13 mouse cellular contexts compared by ENCODE assay signal in genomic region chr19:45854521-45854920, GRCm38 (mm10). TPM values are rescaled to one million over a fixed set of nuclear protein-coding genes. Genes with fewer than 3 reads are reported as not detected.
DNase-seq lines count a peak whose midpoint lies in the region; ATAC-seq lines count a peak whose summit lies in the region.
"Had no signal": no experiment of that assay in that cellular context is flagged by ENCODE, and none has a peak within 500 bp of the region (broad histone marks: within the 10 kb centered on the region; RNA-seq: fewer than 3 reads in every experiment).

No protein-coding gene starts in this region.

- H3K27ac ChIP-seq in forebrain, embryonic 16.5 days (ENCODE audit: low read length): no peak overlapping the region
- H3K27ac ChIP-seq in forebrain, embryonic 13.5 days: no peak overlapping the region
- peak overlapping the region; percentile 86 to 91 for H3K27ac ChIP-seq in heart, embryonic 14.5 days (replicated peaks in 1 of 2; ENCODE audit: control insufficient read depth in 1 of 2, insufficient read depth in 1 of 2, low read depth in 2 of 2, low read length in 2 of 2)
- peak overlapping the region; percentile 62 for H3K27ac ChIP-seq in neural tube, embryonic 15.5 days (replicated peaks)
- H3K27ac ChIP-seq: embryonic facial prominence, embryonic 10.5 days; limb, embryonic 15.5 days; midbrain, embryonic 13.5 days had no signal

- H3K27me3 ChIP-seq in forebrain, embryonic 16.5 days (replicated peaks; ENCODE audit: control insufficient read depth, insufficient read depth, low read length): no peaks in the 10 kb centered on the region
- no peaks in the 10 kb centered on the region for H3K27me3 ChIP-seq in forebrain, embryonic 13.5 days
- no peaks in the 10 kb centered on the region for H3K27me3 ChIP-seq in heart, embryonic 14.5 days (ENCODE audit: control insufficient read depth, insufficient read depth, low read length)
- no peaks in the 10 kb centered on the region for H3K27me3 ChIP-seq in neural tube, embryonic 15.5 days (replicated peaks)
- H3K27me3 ChIP-seq: limb, embryonic 15.5 days; midbrain, embryonic 13.5 days had no signal

- whole genome bisulfite sequencing in forebrain, embryonic 16.5 days: 62% methylated on average over 7 of the region's 7 CpGs
- WGBS in forebrain, embryonic 13.5 days: 67% methylated on average over 7 of the region's 7 CpGs
- 42% methylated on average over 7 of the region's 7 CpGs for WGBS in heart, embryonic 14.5 days
- WGBS in neural tube, embryonic 15.5 days: 50% methylated on average over 7 of the region's 7 CpGs

- ATAC-seq in forebrain, embryonic 16.5 days: peak; percentile 33; the same call in 1 of the 2 replicates
- ATAC-seq in forebrain, embryonic 13.5 days: no peak
- peak; percentile 86 for ATAC-seq in heart, embryonic 14.5 days (ENCODE audit: insufficient number of reproducible peaks, insufficient read depth, low FRiP score, low read depth)
- ATAC-seq in neural tube, embryonic 15.5 days (ENCODE audit: low FRiP score): peak; percentile 59; the same call in 1 of the 2 replicates
- ATAC-seq: midbrain, embryonic 13.5 days had no signal

- H3K4me2 ChIP-seq in forebrain, embryonic 16.5 days (ENCODE audit: low read length): no peak overlapping the region
- no peak overlapping the region for H3K4me2 ChIP-seq in forebrain, embryonic 13.5 days
- peak overlapping the region; percentile 60 for H3K4me2 ChIP-seq in heart, embryonic 14.5 days (ENCODE audit: low read length)
- 0 out of 2 replicates have a peak overlapping the region, but pooled peaks have one; percentile 1 for H3K4me2 ChIP-seq in neural tube, embryonic 15.5 days
- H3K4me2 ChIP-seq: limb, embryonic 15.5 days; midbrain, embryonic 13.5 days had no signal

- no peak overlapping the region for H3K9ac ChIP-seq in forebrain, embryonic 16.5 days (replicated peaks; ENCODE audit: low read depth, low read length)
- H3K9ac ChIP-seq in forebrain, embryonic 13.5 days: no peak overlapping the region
- peak overlapping the region; percentile 56 for H3K9ac ChIP-seq in heart, embryonic 14.5 days (ENCODE audit: low read length)
- no peak overlapping the region for H3K9ac ChIP-seq in neural tube, embryonic 15.5 days (replicated peaks)
- H3K9ac ChIP-seq: limb, embryonic 15.5 days; midbrain, embryonic 13.5 days had no signal

- no peak overlapping the region for H3K4me3 ChIP-seq in forebrain, embryonic 16.5 days (replicated peaks; ENCODE audit: low read length)
- no peak overlapping the region for H3K4me3 ChIP-seq in forebrain, embryonic 13.5 days
- H3K4me3 ChIP-seq in heart, embryonic 14.5 days (ENCODE audit: control insufficient read depth in 1 of 2, insufficient read depth in 1 of 2, low read depth in 1 of 2, low read length in 2 of 2): peak overlapping the region; percentile 11 to 21; a peak in 1 of 4 replicates
- no peak overlapping the region for H3K4me3 ChIP-seq in neural tube, embryonic 15.5 days (replicated peaks)
- H3K4me3 ChIP-seq: embryonic facial prominence, embryonic 10.5 days; limb, embryonic 15.5 days; midbrain, embryonic 13.5 days had no signal

- DNase-seq in brain, adult 2 months (ENCODE audit: low read depth, low spot score): peak; percentile 43
- DNase-seq in c-Kit-positive CD71-positive TER-119-positive erythroid progenitor cells, embryonic 14.5 days (ENCODE audit: low spot score): no peak
- DNase-seq in spleen, adult 18-20 months: no peak
- DNase-seq in left cerebral cortex, postnatal 4 days: no peak
- DNase-seq: kidney, adult 8-10 months; layer of hippocampus, postnatal 36 days had no signal

- peaks cover 4% of the 10 kb centered on the region; the same call in 1 of the 2 replicates for H3K4me1 ChIP-seq in forebrain, embryonic 16.5 days (replicated peaks; ENCODE audit: control insufficient read depth, insufficient read depth, low read length)
- H3K4me1 ChIP-seq in forebrain, embryonic 13.5 days: peaks cover 16% of the 10 kb centered on the region
- peaks cover 11 to 18% of the 10 kb centered on the region in 2 experiments for H3K4me1 ChIP-seq in heart, embryonic 14.5 days (ENCODE audit: control insufficient read depth in 2 of 2, insufficient read depth in 2 of 2, low read length in 2 of 2)
- peaks cover 20% of the 10 kb centered on the region for H3K4me1 ChIP-seq in neural tube, embryonic 15.5 days
- H3K4me1 ChIP-seq: embryonic facial prominence, embryonic 10.5 days had no signal

- H3K36me3 ChIP-seq in forebrain, embryonic 16.5 days (ENCODE audit: control insufficient read depth, insufficient read depth): no peaks in the 10 kb centered on the region
- H3K36me3 ChIP-seq in forebrain, embryonic 13.5 days (ENCODE audit: poor library complexity, severe bottlenecking): no peaks in the 10 kb centered on the region
- no peaks in the 10 kb centered on the region for H3K36me3 ChIP-seq in heart, embryonic 14.5 days (ENCODE audit: control insufficient read depth, insufficient read depth, low read length)
- H3K36me3 ChIP-seq in neural tube, embryonic 15.5 days: no peaks in the 10 kb centered on the region
- H3K36me3 ChIP-seq: embryonic facial prominence, embryonic 10.5 days; limb, embryonic 15.5 days; midbrain, embryonic 13.5 days had no signal

- intact Hi-C loops in left cerebral cortex, postnatal 4 days (cut with DNase I): no loop called here

- no peaks in the 10 kb centered on the region for H3K9me3 ChIP-seq in forebrain, embryonic 16.5 days (ENCODE audit: control insufficient read depth, low read length)
- H3K9me3 ChIP-seq in forebrain, embryonic 13.5 days (replicated peaks): no peaks in the 10 kb centered on the region
- no peaks in the 10 kb centered on the region for H3K9me3 ChIP-seq in heart, embryonic 14.5 days (ENCODE audit: control insufficient read depth, low read length)
- no peaks in the 10 kb centered on the region for H3K9me3 ChIP-seq in neural tube, embryonic 15.5 days (replicated peaks)
- H3K9me3 ChIP-seq: embryonic facial prominence, embryonic 10.5 days; limb, embryonic 15.5 days; midbrain, embryonic 13.5 days had no signal

RNA-seq across cellular contexts. Expression of gene Kcnip2, which starts 38.7 kb away (rescaled TPM):
- polyA plus RNA-seq in forebrain, embryonic 16.5 days (2015; fragmentation: Nextera tagmentation; extraction: Ambion mirVana): 12.3 and 14.6 TPM in 2 replicates
- 2.7 and 3.3 TPM in 2 replicates for polyA plus RNA-seq in forebrain, embryonic 13.5 days (2015; fragmentation: Nextera tagmentation; extraction: Ambion mirVana)
- polyA plus RNA-seq in heart, embryonic 14.5 days (2014; fragmentation: Nextera tagmentation; extraction: Ambion mirVana): 3.1 and 3.6 TPM in 2 replicates
- 19.1 and 19.4 TPM in 2 replicates for polyA plus RNA-seq in neural tube, embryonic 15.5 days (2015; fragmentation: Nextera tagmentation; extraction: Ambion mirVana)
- total RNA-seq in left cerebral cortex, postnatal 4 days (2021): 10 to 100 TPM; 61.2 to 67.7 TPM

Comparison
In these comparisons a context has a peak if more than half of its experiments do, and no peak if none do; other contexts are left out.
1. H3K27ac ChIP-seq: peak in heart, embryonic 14.5 days (2 of 2) and neural tube, embryonic 15.5 days (single experiment); none in forebrain, embryonic 16.5 days (single experiment) and forebrain, embryonic 13.5 days (single experiment).
2. H3K4me2 ChIP-seq: peak in heart, embryonic 14.5 days (single experiment) and neural tube, embryonic 15.5 days (single experiment); none in forebrain, embryonic 16.5 days (single experiment) and forebrain, embryonic 13.5 days (single experiment).
3. H3K4me3 ChIP-seq: peak in heart, embryonic 14.5 days (2 of 2); none in forebrain, embryonic 16.5 days (single experiment), forebrain, embryonic 13.5 days (single experiment) and neural tube, embryonic 15.5 days (single experiment).